Mouse (Mus musculus) forebrain, embryonic 11.5 days (tissue): ENCODE measurements around the gene Olfr1532-ps1. TPM values are rescaled to one million over a fixed set of nuclear protein-coding genes. Genes with fewer than 3 reads are reported as not detected.

ENCODE experiments used
- polyA plus RNA-seq: library from polyadenylated mRNA; unstranded; fragments of >200 nt; fragmentation: Nextera tagmentation; extraction: Ambion mirVana; gene quantifications from 2 replicates; pipeline ENCODE4 v1.2.1, GENCODE M21; 2014

The Olfr1532-ps1 gene
- polyA plus RNA-seq, 1 experiment from 2014 or later, result not detected

Other genes with a start within 250 kb of the Olfr1532-ps1 start
- gene Olfr693, start 227.4 kb upstream of the Olfr1532-ps1 start, polyA plus RNA-seq, result not detected in 2 replicates
- gene Olfr694, start 216.2 kb upstream of the Olfr1532-ps1 start, polyA plus RNA-seq, result not detected in 2 replicates
- gene Olfr695, start 191.6 kb upstream of the Olfr1532-ps1 start, polyA plus RNA-seq, result not detected in 2 replicates
- not detected in 2 replicates for gene Olfr697, start 165.6 kb upstream of the Olfr1532-ps1 start, polyA plus RNA-seq
- not detected in 2 replicates for gene Olfr698, start 152.6 kb upstream of the Olfr1532-ps1 start, polyA plus RNA-seq
- not detected in 2 replicates for gene Olfr699, start 114.8 kb upstream of the Olfr1532-ps1 start, polyA plus RNA-seq
- not detected in 2 replicates for gene Olfr700, start 99.2 kb upstream of the Olfr1532-ps1 start, polyA plus RNA-seq
- not detected in 2 replicates for gene Olfr701, start 93.9 kb upstream of the Olfr1532-ps1 start, polyA plus RNA-seq
- not detected in 2 replicates for gene Olfr702, start 74.1 kb upstream of the Olfr1532-ps1 start, polyA plus RNA-seq
- gene Olfr703, start 64.6 kb upstream of the Olfr1532-ps1 start, polyA plus RNA-seq, result not detected in 2 replicates
- not detected in 2 replicates for gene Olfr704, start 44.8 kb upstream of the Olfr1532-ps1 start, polyA plus RNA-seq
- not detected in 2 replicates for gene Olfr705, start 31.1 kb upstream of the Olfr1532-ps1 start, polyA plus RNA-seq
- not detected in 2 replicates for gene Olfr706, start 19.8 kb upstream of the Olfr1532-ps1 start, polyA plus RNA-seq
- gene Olfr707, start 6.8 kb upstream of the Olfr1532-ps1 start, polyA plus RNA-seq, result not detected in 2 replicates
- not detected in 2 replicates for gene Olfr709-ps1, start 24.2 kb downstream of the Olfr1532-ps1 start, polyA plus RNA-seq
- not detected in 2 replicates for gene Olfr710, start 40.3 kb downstream of the Olfr1532-ps1 start, polyA plus RNA-seq
- gene Olfr6, start 55.9 kb downstream of the Olfr1532-ps1 start, polyA plus RNA-seq, result not detected in 2 replicates
- not detected in 2 replicates for gene Olfr711, start 67.5 kb downstream of the Olfr1532-ps1 start, polyA plus RNA-seq
- gene Olfr2, start 98.1 kb downstream of the Olfr1532-ps1 start, polyA plus RNA-seq, result not detected in 2 replicates
- gene Olfr713, start 123.2 kb downstream of the Olfr1532-ps1 start, polyA plus RNA-seq, result not detected in 2 replicates
- not detected in 2 replicates for gene Olfr714, start 163.0 kb downstream of the Olfr1532-ps1 start, polyA plus RNA-seq
- gene Olfr17, start 185.2 kb downstream of the Olfr1532-ps1 start, polyA plus RNA-seq, result not detected in 2 replicates
- gene Olfr715b, start 202.4 kb downstream of the Olfr1532-ps1 start, polyA plus RNA-seq, result not detected in 2 replicates
- not detected in 2 replicates for gene Olfr715, start 223.1 kb downstream of the Olfr1532-ps1 start, polyA plus RNA-seq
- gene Olfr716, start 230.3 kb downstream of the Olfr1532-ps1 start, polyA plus RNA-seq, result not detected in 2 replicates